Mouse (Mus musculus) G1E (cell line): Measurements from ENCODE around the gene Map3k6. TPM values are rescaled to one million over a fixed set of nuclear protein-coding genes. Genes with fewer than 3 reads are reported as not detected.

Experiments
- ATAC-seq: 2 replicates; pipeline ENCODE4 v1.8.0; 2016; ENCODE audit warnings: mild to moderate bottlenecking; ENCODE audit not compliant: insufficient number of reproducible peaks, poor library complexity, low FRiP score, severe bottlenecking; ENCODE audit errors: extremely low read depth
- DNase-seq: peaks from one replicate; pipeline ENCODE4 v3.0.0; 2012; ENCODE audit warnings: low spot score
- H3K27me3 ChIP-seq: 2 replicates; pipeline ENCODE4 v1.6.1; 2012; ENCODE audit warnings: mild to moderate bottlenecking, low read length, inconsistent platforms; ENCODE audit not compliant: insufficient read depth
- H3K36me3 ChIP-seq: replicated peaks from 2 replicates; pipeline ENCODE3; 2012; ENCODE audit warnings: mild to moderate bottlenecking, inconsistent platforms
- H3K4me1 ChIP-seq: 2 replicates; pipeline ENCODE4 v1.6.1; 2012; ENCODE audit warnings: low read depth, low read length, inconsistent platforms, mixed read lengths; ENCODE audit not compliant: insufficient read depth
- H3K4me3 ChIP-seq: 2 replicates; pipeline ENCODE4 v1.5.1; 2012; ENCODE audit warnings: low read depth, mild to moderate bottlenecking, inconsistent platforms, low read length, moderate library complexity, mixed read lengths
- H3K9me3 ChIP-seq: replicated peaks from 2 replicates; pipeline ENCODE4 v1.6.1; 2012; ENCODE audit warnings: inconsistent platforms
- CTCF ChIP-seq: IDR thresholded peaks from 2 replicates; pipeline ENCODE4 v1.5.1; 2012; ENCODE audit warnings: low read depth, low read length, inconsistent platforms, mixed read lengths
- GATA1 ChIP-seq: IDR thresholded peaks from 2 replicates; pipeline ENCODE4 v1.6.1; 2012; ENCODE audit warnings: borderline replicate concordance, low read length, inconsistent platforms, mixed read lengths
- GATA2 ChIP-seq: IDR thresholded peaks from 2 replicates; pipeline ENCODE4 v1.6.1; 2012; ENCODE audit warnings: low read depth, low read length, inconsistent platforms, borderline replicate concordance
- POLR2AphosphoS5 ChIP-seq: IDR thresholded peaks from 2 replicates; pipeline ENCODE4 v1.6.1; 2012; ENCODE audit warnings: low read depth, low read length, inconsistent platforms; ENCODE audit not compliant: insufficient replicate concordance
- TAL1 ChIP-seq: conservative IDR thresholded peaks from 2 replicates; pipeline ENCODE4 v1.6.1; 2012; ENCODE audit warnings: low read depth, low read length, inconsistent platforms, mixed read lengths
- polyA plus RNA-seq: library from polyadenylated mRNA; stranded (reverse); fragments of >175 nt; gene quantifications from 2 replicates; pipeline ENCODE4 v1.2.3, GENCODE M21; 2012
- total RNA-seq, 2 experiments: library from RNA; stranded (forward) in 1 of 2; stranded (reverse) in 1 of 2; fragments of 200-1000 nt in 1 of 2; fragments of >200 nt in 1 of 2; fragmentation: Nextera tagmentation in 1 of 2; gene quantifications; 2 replicates each; pipeline ENCODE4 v1.2.3; 2014 to 2017

Map3k6 gene
- total and polyA plus RNA-seq, 3 experiments, result 27.6 to 85.3 (median 28.4) TPM

DNA sequence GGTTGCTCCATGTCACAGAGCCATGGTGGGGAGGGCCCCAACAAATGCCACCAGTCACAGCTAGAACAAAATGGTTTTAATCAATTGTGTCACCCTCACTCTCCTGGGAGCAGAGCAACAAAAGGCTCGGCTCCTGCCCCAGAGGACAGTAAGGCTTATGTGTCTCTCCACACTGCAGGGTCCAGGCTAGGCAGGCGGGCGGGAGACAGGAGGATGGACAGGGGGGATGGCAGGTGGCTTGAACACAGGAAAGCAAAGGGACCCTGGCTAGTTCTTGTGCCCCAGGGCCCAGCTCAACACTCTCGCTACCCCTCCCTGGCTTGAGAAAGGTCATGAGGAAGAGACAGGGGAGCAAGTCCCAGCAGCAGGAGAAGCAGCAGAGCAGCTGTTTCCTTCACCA is 51.8 kb downstream of the Map3k6 start:
- Histone ChIP-seq H3K4me1 (peaks cover 62% of the 10 kb centered on the region), H3K27me3 (no peaks in the 10 kb centered on the region), H3K36me3 (peaks cover 51% of the 10 kb centered on the region), H3K4me3 (no peak overlapping the region), H3K9me3 (no peaks in the 10 kb centered on the region)
- no peak for TF ChIP-seq GATA2
- TF ChIP-seq TAL1, result no peak
- no peak for TF ChIP-seq POLR2AphosphoS5
- TF ChIP-seq GATA1, result no peak
- no peak for TF ChIP-seq CTCF
- ATAC-seq, result no peak
- no peak for DNase-seq

DNA sequence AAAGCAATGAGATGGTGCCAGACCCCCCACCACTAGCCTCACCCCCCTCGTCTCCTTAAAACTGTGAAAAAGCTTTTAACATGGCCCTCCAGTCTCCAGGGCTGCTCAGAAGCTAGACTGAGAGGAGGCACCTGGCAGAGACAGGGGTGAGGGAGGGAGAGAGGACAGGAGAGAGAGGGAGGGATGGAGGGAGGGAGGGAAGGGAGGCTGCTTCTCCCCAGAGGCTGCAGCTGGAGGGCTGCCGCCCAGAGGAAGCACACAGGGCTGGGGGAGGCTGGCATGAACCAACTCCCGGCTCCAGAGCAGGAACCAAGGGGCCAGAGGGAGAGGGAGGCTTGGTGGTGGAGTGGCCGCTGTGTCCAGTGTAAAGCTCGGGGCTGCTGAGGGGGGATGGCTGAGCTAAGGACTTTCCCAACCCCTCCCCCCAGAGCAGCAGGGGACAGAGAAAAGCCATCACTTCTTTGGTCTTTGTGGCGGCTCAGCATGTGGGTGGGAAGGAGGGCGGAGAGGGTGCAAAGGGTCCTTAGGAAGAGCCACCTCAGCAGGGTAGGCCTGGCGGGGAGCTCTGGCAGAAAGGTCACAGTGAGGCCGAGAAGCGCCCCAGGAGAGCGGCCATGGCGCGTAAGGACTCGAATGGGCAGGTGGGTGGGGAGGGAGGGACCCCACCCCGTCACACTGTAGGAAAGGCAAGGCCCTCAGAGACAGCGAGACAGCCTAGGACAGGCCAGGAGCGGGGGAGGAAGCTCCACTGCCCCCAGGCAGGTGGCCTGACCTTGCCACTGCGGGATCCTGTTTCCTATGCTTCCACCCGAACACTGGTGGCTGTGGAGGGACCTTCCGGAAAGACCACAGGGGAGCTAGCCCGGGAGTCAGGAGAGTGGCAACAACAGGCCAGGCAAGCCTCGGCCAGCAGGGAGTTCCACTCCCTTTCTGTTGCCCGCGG is 52.6 kb downstream of the Map3k6 start:
- Histone ChIP-seq H3K9me3 (no peaks in the 10 kb centered on the region), H3K4me1 (peaks cover 59% of the 10 kb centered on the region), H3K36me3 (peaks cover 59% of the 10 kb centered on the region), H3K4me3 (peak overlapping the region; percentile 47; the same call in 1 of the 2 replicates), H3K27me3 (no peaks in the 10 kb centered on the region)
- DNase-seq, result peak; percentile 29
- TF ChIP-seq GATA2 (no peak), TAL1 (no peak), POLR2AphosphoS5 (no peak), CTCF (no peak), GATA1 (no peak)
- no peak for ATAC-seq

DNA sequence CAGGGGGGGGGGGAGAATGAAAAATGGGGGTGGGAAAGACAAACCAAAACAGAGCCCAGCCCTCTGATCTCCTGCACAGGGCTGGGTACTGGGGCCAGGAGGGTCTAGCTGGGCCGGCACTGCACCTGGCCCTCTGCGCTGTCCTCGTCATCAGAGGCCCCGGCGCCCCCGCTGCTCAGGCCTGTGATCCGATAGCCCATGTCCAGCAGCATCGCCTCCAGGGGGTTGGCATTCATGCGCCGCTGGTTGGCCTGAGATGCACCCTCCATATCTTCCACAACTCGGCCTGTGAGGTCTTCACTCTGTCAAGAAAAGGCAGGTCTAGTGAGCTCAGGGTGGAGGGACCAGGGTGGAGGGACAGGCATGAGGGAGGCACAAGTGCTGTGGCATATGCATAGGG is 53.5 kb downstream of the Map3k6 start:
- TF ChIP-seq POLR2AphosphoS5 (no peak), GATA1 (no peak), GATA2 (no peak), CTCF (no peak), TAL1 (no peak)
- no peak for ATAC-seq
- peaks cover 68% of the 10 kb centered on the region for H3K36me3 ChIP-seq

DNA sequence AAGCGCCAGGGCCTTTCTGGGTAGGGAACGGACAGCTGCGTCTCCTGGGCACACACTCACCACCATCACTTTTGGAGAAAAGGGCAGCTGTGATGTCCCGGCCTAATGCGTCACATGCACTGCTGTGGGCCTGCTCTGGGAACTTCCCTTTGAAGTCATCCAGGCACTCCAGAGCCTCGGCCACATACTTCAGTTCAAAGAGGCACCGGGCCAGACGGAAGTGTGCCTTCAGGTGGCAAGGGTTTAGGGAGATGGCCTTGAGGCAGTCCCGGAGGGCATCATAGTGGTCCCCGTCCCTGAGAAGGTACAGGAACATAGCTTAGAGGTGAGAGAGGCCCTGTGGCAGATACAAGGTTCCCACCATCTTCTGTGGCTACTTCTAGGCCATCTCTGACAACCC is 56.7 kb downstream of the Map3k6 start:
- no peak for DNase-seq
- no peak for ATAC-seq
- no peaks in the 10 kb centered on the region for H3K9me3 ChIP-seq
- TF ChIP-seq POLR2AphosphoS5 (no peak), GATA1 (no peak), GATA2 (no peak), CTCF (no peak), TAL1 (no peak)
- peaks cover 45% of the 10 kb centered on the region for H3K4me1 ChIP-seq
- H3K4me3 ChIP-seq, result no peak overlapping the region
- peaks cover 98% of the 10 kb centered on the region for H3K36me3 ChIP-seq
- no peaks in the 10 kb centered on the region; the same call in 1 of the 2 replicates for H3K27me3 ChIP-seq

More for the DNA sequence above, 53.5 kb downstream of the Map3k6 start:
- Histone ChIP-seq H3K4me1 (peaks cover 65% of the 10 kb centered on the region), H3K27me3 (no peaks in the 10 kb centered on the region; the same call in 1 of the 2 replicates), H3K9me3 (no peaks in the 10 kb centered on the region), H3K4me3 (no peak overlapping the region)
- no peak for DNase-seq

DNA sequence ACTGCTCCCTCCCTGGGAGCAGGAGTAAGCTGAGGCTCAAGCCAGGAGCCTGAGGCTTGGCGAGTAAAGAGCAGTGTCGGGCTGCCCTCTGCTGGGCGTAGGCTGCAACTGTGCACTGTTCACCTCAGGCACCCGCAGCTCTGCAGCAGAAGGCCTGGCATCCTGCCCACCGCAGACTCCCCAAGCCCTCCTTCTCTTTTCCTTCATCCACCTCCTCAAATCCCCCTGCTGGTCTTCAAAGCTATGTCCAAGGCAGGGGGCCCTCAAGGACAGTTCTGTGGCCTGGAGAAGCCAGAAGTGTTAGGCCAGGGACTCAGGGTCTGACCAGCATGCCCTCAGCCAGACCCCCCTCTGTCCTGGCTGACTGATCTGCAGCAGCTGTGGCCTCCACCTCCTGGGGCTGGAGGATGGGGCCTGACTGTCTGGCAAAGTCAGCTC is 57.2 kb downstream of the Map3k6 start:
- ATAC-seq (no peak), DNase-seq (peak; percentile 72)
- no peak for TF ChIP-seq POLR2AphosphoS5
- peak; percentile 93 for TF ChIP-seq CTCF
- Histone ChIP-seq H3K36me3 (peaks cover 97% of the 10 kb centered on the region), H3K4me1 (peaks cover 41% of the 10 kb centered on the region), H3K27me3 (no peaks in the 10 kb centered on the region; the same call in 1 of the 2 replicates), H3K9me3 (no peaks in the 10 kb centered on the region), H3K4me3 (no peak overlapping the region)

DNA sequence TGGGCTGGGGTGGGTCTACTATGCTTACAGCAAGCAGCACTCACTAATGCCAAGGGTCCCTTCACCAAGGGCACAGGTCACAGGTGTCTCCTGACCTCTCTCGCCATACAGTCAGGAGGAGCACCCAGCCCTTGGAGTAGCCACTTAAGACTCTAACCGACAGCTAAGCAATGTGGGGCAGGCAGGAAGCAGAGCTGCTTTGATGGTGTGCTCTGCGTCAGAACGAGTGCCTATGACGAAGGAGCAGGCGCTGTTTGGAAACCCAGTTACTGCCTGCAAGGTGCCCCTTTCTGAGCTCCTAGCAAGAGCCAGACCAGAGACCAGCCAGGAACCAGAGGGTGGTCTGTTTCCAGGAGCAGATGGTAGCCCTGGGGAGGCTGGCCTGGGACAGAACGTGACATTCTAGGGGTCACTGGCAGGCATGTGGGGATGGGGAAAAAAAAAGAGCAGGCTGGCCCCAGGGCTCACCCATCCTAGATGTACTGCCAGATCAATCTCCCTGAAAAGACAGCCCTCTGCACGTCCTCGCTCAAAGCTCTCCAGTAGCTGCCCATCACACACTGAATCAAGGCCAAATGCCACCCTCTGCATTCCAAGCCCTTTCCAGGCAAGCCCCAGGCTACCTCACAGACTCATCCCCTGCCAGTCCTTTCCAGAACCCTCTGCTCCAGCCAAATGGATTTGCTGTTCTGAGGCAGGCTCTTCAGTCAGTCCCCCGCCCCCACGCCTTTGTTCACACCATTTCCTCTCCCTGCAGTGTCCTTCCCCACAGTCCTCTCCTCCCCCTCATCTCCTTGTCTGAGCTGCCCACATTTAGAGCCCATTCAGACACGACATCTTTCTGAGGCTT is 58.1 kb downstream of the Map3k6 start:
- no peaks in the 10 kb centered on the region; the same call in 1 of the 2 replicates for H3K27me3 ChIP-seq
- no peaks in the 10 kb centered on the region for H3K9me3 ChIP-seq
- no peak for TF ChIP-seq GATA2
- no peak for TF ChIP-seq TAL1
- no peak for TF ChIP-seq CTCF
- TF ChIP-seq POLR2AphosphoS5, result no peak
- no peak for TF ChIP-seq GATA1
- H3K36me3 ChIP-seq, result peaks cover 97% of the 10 kb centered on the region
- no peak for ATAC-seq
- H3K4me3 ChIP-seq, result no peak overlapping the region
- H3K4me1 ChIP-seq, result peaks cover 32% of the 10 kb centered on the region
- no peak for DNase-seq
